Mouse (Mus musculus): ENCODE measurements around the gene Acss2.

Acss2 gene

GRCm38 (mm10) chr2:155630153-155630552 is 112.4 kb downstream of the Acss2 start:
- no peak for DNase-seq (ENCODE audit: low spot score)

- DNase-seq (ENCODE audit: low spot score), result no peak
Observed at GRCm38 (mm10) chr2:155630590-155631416, 113.1 kb downstream of the Acss2 start.

GRCm38 (mm10) chr2:155632138-155632936 is 114.6 kb downstream of the Acss2 start:
- no peak for DNase-seq (ENCODE audit: low spot score)

- no peak for DNase-seq (ENCODE audit: low spot score)
Observed at GRCm38 (mm10) chr2:155633121-155633520, 115.4 kb downstream of the Acss2 start.

GRCm38 (mm10) chr2:155633731-155634130 is 116.0 kb downstream of the Acss2 start:
- no peak for DNase-seq (ENCODE audit: low spot score)

DNA sequence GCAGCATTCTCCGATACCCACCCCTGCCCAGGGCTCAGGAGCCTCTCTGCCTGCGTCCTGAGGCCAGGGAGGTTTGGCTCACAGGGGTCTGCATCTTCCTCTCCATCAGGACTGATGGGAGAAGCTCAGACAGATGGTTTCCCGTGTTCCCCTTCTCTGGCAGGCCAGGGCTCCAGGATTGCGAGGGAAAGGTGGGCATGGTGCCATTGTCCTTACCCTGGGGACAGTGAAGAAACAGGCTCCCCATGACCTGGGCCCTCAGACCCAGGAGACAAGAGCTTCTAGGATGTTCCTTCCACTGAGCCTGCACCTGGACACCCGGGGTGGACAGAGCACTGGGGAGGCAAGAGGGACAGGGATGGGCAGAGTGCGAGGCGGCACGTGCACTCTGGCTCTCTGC is 116.8 kb downstream of the Acss2 start:
- no peak for DNase-seq (ENCODE audit: low spot score)
